Mouse (Mus musculus) cerebral cortex, adult 2 months (tissue): ENCODE measurements around the gene Msh5.

Source experiments
- WGBS: fragments of 180-500 bp; shearing (Covaris S2); methylation state at CpG from one replicate; pipeline ENCODE4 v1.1.7; 2018; 5-methylcytosine and 5-hydroxymethylcytosine counted together

Gene Msh5

GRCm38 (mm10) chr17:35070556-35071229 lies 24.1 kb upstream of the Msh5 start:
- WGBS, result 45% methylated on average over 6 of the region's 6 CpGs

DNA sequence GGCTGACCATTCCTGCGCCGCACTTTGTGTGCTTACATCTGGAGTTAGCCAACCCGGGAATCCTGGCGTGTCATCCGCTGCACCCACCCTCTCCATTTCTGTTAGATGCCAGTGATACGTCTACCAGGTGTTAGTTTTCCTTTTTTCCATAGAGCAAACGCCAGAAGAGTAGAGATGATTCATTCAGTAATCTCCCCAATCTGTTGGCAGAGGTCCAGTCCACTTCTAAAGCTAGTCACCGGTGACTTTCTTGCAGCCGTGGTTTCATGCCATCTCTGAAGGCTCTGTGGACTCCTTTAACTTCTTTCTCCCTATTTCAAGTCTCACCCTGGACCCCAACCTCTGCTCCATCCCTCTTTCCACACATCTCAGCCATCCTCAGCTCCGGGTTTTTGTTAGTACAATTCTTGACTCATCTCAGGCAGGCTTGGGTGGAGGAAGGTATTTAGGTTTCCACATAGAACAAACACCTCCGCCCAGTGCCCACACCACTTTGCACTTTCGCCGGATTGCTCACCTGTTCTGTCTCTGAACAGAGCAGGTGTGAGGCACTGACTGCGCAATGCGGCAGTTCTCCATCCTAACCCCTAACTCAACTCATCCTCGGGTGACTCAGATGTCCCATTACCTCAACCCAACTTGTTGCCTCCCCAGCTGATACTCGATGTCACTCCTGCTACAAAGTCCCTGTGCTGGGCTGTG lies 21.8 kb upstream of the Msh5 start:
- WGBS, result 60% methylated on average over 17 of the region's 17 CpGs

- 69% methylated on average over 10 of the region's 10 CpGs for WGBS
These were observed 19.5 kb upstream of the Msh5 start, which contains the start of gene Mpig6b for GRCm38 (mm10) chr17:35066084-35066483. Gene Mpig6b (minus strand): TSS chr17:35066184.

DNA sequence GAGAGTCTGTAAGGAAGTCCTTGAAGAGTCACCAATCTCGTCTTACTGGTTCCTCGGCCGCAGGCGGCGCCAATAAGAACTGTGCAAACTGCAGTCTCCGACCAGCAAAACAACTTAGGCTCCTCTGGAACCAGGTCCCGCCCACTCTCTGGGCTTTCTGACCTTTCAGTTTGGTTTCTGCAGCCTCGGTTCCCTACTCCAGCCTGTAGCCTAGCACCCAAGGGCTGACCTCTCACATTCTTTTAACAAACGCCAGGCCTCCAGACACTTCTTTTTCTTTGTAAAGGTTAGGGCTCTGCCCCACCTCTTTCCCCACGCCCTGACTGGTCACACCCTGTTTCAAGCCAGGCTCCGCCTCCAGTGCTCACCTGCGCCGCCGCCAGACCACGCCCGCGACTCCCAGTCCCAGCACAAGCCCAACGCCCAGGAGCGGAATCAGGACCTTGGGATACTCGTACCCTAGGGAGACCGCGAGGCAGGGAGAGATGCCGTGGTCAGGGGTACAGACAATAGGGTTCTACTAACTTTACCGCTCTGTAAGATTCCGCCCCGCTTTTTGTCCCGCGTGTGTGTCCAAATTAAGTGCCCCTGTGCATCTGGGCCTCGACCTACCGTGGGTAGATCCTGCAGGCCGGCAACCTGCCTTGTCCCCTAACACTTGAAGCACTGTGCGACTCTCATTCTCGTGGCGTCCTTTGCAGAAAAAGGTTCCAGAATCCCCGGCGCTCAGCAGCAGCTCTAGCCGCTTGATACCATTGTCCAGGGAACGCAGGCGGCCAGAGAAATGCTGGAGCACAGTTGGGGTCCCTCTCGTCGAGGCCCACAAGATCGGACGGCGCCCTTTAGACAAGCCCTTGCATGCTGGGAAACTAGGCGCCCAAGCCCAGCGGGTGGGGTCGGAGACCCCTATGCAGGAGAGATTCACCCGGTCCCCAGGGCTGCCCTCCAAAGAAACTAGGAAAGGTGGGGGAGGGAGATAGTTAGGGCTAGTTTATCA lies 18.7 kb upstream of the Msh5 start, which contains the start of gene Ly6g6c:
Gene Ly6g6c (plus strand): TSS at position 438 of the 997 bp plus-strand sequence.
- 21% methylated on average over 48 of the region's 48 CpGs for WGBS

GRCm38 (mm10) chr17:35064378-35064877 lies 17.9 kb upstream of the Msh5 start:
- 73% methylated on average over 10 of the region's 10 CpGs for WGBS

DNA sequence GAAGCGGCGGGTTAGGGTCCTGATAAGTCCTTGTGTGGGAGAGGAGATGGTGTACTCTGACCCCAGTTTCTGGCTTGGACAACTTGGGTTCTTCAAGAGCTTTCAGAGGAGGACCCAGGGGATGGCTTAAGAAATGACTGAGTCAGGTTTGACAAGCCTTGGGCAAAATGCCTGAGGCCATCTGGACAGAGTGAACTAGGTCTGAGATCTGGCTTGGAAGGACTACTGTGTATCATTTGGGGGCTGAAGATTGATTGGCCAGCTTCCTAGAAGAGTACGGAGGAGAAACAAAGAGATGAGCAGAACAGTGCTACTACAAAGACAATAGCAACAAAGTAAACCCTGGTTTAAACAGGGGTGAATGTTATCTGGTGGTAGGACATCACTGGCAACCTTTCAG lies 16.9 kb upstream of the Msh5 start:
- 91% methylated on average over 3 of the region's 3 CpGs for WGBS

- WGBS, result 84% methylated on average over 8 of the region's 8 CpGs
These were observed 14.8 kb upstream of the Msh5 start for GRCm38 (mm10) chr17:35061299-35061698.

DNA sequence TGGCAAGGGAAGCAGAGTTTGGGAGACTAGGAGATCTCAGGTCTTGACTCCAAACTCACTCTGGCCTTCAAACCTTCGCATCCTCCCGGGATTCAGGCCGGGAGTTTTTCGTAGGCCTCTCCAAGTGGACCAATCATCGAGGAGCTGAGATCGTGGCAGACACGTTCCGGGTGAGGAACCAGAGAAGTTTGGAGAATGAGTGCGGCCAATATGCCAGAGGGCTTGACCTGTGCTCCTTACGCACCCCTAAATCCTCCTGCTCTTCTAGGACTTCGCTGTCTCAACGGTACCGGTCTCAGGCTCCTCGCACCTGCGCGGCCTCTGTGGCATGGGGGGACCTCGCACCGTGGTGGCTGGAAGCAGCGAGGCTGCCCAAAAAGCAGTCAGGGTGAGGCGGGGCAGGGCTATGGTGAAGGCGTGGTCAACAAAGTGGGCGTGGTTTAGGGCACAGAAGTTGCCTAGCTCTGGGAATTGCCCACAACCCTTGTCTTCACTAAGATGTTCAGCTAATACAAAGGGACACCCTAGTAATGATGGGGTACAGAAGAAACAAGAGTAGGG lies 14.3 kb upstream of the Msh5 start:
- WGBS, result 78% methylated on average over 22 of the region's 22 CpGs

- 25% methylated on average over 14 of the region's 14 CpGs for WGBS
These were observed 13.5 kb upstream of the Msh5 start for GRCm38 (mm10) chr17:35060071-35060470.

- under 1% methylated on average over 57 of the region's 57 CpGs for WGBS
These were observed 12.7 kb upstream of the Msh5 start, which contains the start of gene Ddah2 for GRCm38 (mm10) chr17:35058911-35059892. Gene Ddah2 (plus strand): TSS chr17:35059035.

- 66% methylated on average over 9 of the region's 9 CpGs for WGBS
These were observed 11.8 kb upstream of the Msh5 start for GRCm38 (mm10) chr17:35058316-35058715.

DNA sequence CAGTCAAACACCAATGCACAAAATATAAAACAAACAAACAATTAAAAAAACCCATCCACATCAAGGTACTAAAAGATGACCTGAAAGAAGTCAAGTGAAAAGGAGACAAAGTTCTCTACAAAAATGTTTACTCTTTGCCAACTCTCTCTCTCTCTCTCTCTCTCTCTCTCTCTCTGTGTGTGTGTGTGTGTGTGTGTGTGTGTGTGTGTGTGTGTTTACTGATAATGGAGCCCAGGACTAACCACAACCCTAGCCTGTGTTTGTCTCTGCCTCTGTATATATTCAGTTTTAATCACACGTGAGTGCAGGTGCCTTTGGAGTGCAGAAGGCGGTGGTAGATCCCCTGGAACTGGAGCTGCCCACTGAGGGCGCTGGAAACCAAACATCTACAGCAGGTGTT lies 10.5 kb upstream of the Msh5 start:
- WGBS, result 87% methylated on average over 3 of the region's 3 CpGs

GRCm38 (mm10) chr17:35055691-35056495 lies 9.3 kb upstream of the Msh5 start:
- 86% methylated on average over 7 of the region's 7 CpGs for WGBS

- WGBS, result 78% methylated on average over 12 of the region's 12 CpGs
These were observed 5.8 kb upstream of the Msh5 start for GRCm38 (mm10) chr17:35052271-35052798.

GRCm38 (mm10) chr17:35051156-35052086 lies 4.9 kb upstream of the Msh5 start:
- 24% methylated on average over 21 of the region's 21 CpGs for WGBS

DNA sequence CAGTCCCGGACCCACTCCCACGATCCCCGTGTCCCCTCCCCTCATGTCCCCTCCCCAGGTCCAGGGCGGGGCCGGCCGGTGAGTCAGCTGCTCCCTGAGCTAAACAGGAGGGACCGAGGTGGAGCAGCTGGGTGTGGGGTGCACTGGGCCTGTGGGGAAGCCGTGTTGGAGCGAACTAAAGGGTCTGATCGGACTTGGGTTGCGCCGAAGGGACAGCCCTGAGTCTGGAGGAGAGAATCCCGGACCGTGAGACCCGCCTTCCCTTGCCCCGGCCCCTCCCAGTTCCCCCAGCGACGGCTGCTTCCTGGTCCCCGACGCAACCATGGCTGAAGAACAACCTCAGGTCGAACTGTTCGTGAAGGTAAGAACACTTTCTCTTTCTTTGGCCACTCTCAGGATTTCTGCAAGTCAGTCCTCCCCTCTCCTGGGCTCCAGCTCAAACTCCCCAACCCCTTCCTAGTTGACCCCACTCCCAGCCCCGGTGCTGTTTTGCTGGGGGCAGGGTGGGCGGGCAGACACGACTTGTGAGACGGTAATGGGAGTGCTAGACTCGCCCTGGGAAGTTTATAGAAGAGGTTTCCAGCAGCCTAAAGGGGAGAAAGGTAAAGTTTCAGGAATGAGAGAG lies 3.7 kb upstream of the Msh5 start:
- WGBS, result 6% methylated on average over 27 of the region's 27 CpGs

DNA sequence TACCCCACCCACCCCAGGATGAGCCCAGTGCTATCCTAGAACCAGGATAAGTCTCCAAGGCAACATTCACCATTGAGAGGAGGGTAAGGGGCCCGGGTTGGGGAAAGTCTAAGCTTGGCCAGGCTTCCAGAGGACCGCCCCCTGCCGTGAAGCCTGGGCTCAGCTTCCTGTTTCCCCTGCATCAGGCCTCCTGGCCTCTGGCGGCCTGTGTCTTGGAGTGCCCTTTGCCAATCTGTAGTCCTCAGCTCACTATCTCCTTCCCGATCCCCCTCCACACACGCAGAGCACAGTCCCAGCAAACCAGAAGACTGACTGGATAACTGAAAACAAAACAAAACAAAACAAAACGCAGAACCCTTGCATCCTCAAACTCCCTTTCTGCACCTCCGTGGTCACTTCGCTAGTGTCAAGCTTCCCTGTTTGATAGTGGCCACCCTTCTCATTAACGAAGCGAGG lies 3.0 kb upstream of the Msh5 start, which contains the start of gene Clic1:
Gene Clic1 (plus strand): TSS at position 406 of the 456 bp plus-strand sequence.
- 22% methylated on average over 11 of the region's 11 CpGs for WGBS
